Mouse (Mus musculus) layer of hippocampus, adult 11-12 months (tissue): Measurements from ENCODE around the gene Slc27a3.

Experiments
- DNase-seq: peaks from one replicate; pipeline ENCODE4 v3.0.0; 2022; ENCODE audit warnings: low spot score

The Slc27a3 gene

GRCm38 (mm10) chr3:90389511-90390490 lies at the start of gene Slc27a3:
Gene Slc27a3, minus strand, starts transcription at chr3:90389938.
- DNase-seq: no peak

- no peak for DNase-seq
These were observed 47.4 kb upstream of the Slc27a3 start for GRCm38 (mm10) chr3:90437131-90437530.

- DNase-seq: no peak
These were observed 44.5 kb upstream of the Slc27a3 start for GRCm38 (mm10) chr3:90434073-90434730.

GRCm38 (mm10) chr3:90433381-90434020 lies 43.8 kb upstream of the Slc27a3 start, which contains the start of gene Ints3:
Gene Ints3, minus strand, starts transcription at chr3:90433622.
- DNase-seq: peak; percentile 100

GRCm38 (mm10) chr3:90432811-90433219 lies 43.1 kb upstream of the Slc27a3 start:
- peak; percentile 54 for DNase-seq

- DNase-seq: no peak
These were observed 42.6 kb upstream of the Slc27a3 start for GRCm38 (mm10) chr3:90432348-90432747.

GRCm38 (mm10) chr3:90429576-90429975 lies 39.8 kb upstream of the Slc27a3 start:
- DNase-seq: no peak

- DNase-seq: no peak
These were observed 38.4 kb upstream of the Slc27a3 start for GRCm38 (mm10) chr3:90428186-90428585.

GRCm38 (mm10) chr3:90427574-90427973 lies 37.8 kb upstream of the Slc27a3 start:
- no peak for DNase-seq

GRCm38 (mm10) chr3:90425499-90425898 lies 35.8 kb upstream of the Slc27a3 start:
- no peak for DNase-seq

- DNase-seq: no peak
These were observed 33.8 kb upstream of the Slc27a3 start for GRCm38 (mm10) chr3:90423549-90423948.

- DNase-seq: no peak
These were observed 31.0 kb upstream of the Slc27a3 start for GRCm38 (mm10) chr3:90420696-90421095.

- DNase-seq: no peak
These were observed 23.3 kb upstream of the Slc27a3 start for GRCm38 (mm10) chr3:90413011-90413396.

- DNase-seq: peak; percentile 73
These were observed 22.7 kb upstream of the Slc27a3 start for GRCm38 (mm10) chr3:90412312-90413010.

GRCm38 (mm10) chr3:90408721-90409120 lies 19.0 kb upstream of the Slc27a3 start:
- DNase-seq: no peak

- DNase-seq: no peak
These were observed 16.7 kb upstream of the Slc27a3 start for GRCm38 (mm10) chr3:90406414-90406813.

GRCm38 (mm10) chr3:90404609-90405008 lies 14.9 kb upstream of the Slc27a3 start:
- DNase-seq: no peak

GRCm38 (mm10) chr3:90404121-90404520 lies 14.4 kb upstream of the Slc27a3 start:
- DNase-seq: no peak

- no peak for DNase-seq
These were observed 11.3 kb upstream of the Slc27a3 start for GRCm38 (mm10) chr3:90400993-90401392.

- no peak for DNase-seq
These were observed 5.9 kb upstream of the Slc27a3 start for GRCm38 (mm10) chr3:90395629-90396028.

- no peak for DNase-seq
These were observed 2.9 kb upstream of the Slc27a3 start for GRCm38 (mm10) chr3:90392661-90393060.

- no peak for DNase-seq
These were observed 2.2 kb upstream of the Slc27a3 start for GRCm38 (mm10) chr3:90391941-90392340.
